Mouse (Mus musculus): ENCODE data around the gene Arhgap25. TPM values are rescaled to one million over a fixed set of nuclear protein-coding genes. Genes with fewer than 3 reads are reported as not detected.
"Not testable (repeated sequence)": the region's sequence is repeated elsewhere in the genome, so short reads cannot be mapped to it uniquely, and the experiment has no call there.

The Arhgap25 gene
- total RNA-seq (2014; rRNA removed), result 1.5 and 1.6 TPM in 2 replicates
- 0.16 and 0.40 TPM in 2 replicates for polyA plus RNA-seq (2012; rRNA removed)

GRCm38 (mm10) chr6:87532953-87533710, at the start of gene Arhgap25:
Gene Arhgap25, minus strand, starts transcription at chr6:87533259.
- H3K27me3 ChIP-seq (ENCODE audit: control insufficient read depth, insufficient read depth, low read length), result no peaks in the 10 kb centered on the region
- no peaks in the 10 kb centered on the region for H3K36me3 ChIP-seq (ENCODE audit: control insufficient read depth, insufficient read depth, low read length)
- 69% methylated on average over 14 of the region's 14 CpGs for WGBS
- H3K4me3 ChIP-seq (ENCODE audit: insufficient read depth, low read depth, low read length), result peak within 1 kb of the TSS; percentile 46
- peak within 1 kb of the TSS; percentile 31 for H3K9ac ChIP-seq (ENCODE audit: low read depth, low read length)
- H3K4me1 ChIP-seq (ENCODE audit: control insufficient read depth, insufficient read depth, low read length), result no peaks in the 10 kb centered on the region
- TF ChIP-seq POLR2A (IDR thresholded peaks at IDR 0.05; ENCODE audit: extremely low read depth, insufficient read depth, low read length), result no peak
- TF ChIP-seq CTCF (IDR thresholded peaks at IDR 0.05; ENCODE audit: low read depth, low read length), result no peak
- peak within 1 kb of the TSS; percentile 64 for H3K27ac ChIP-seq (replicated peaks; ENCODE audit: insufficient read depth, low read depth, low read length)
- H3K79me2 ChIP-seq (ENCODE audit: control insufficient read depth, insufficient read depth, low read length), result no peaks in the 10 kb centered on the region
- peak; percentile 28 for DNase-seq (ENCODE audit: extremely low read depth, low read depth, low spot score)

GRCm38 (mm10) chr6:87582456-87582855, 49.4 kb upstream of the Arhgap25 start:
- no peaks in the 10 kb centered on the region for H3K36me3 ChIP-seq (ENCODE audit: control insufficient read depth, insufficient read depth, low read length)
- H3K4me3 ChIP-seq (ENCODE audit: insufficient read depth, low read depth, low read length), result no peak overlapping the region
- H3K27me3 ChIP-seq (ENCODE audit: control insufficient read depth, insufficient read depth, low read length), result no peaks in the 10 kb centered on the region
- no peak for TF ChIP-seq CTCF (IDR thresholded peaks at IDR 0.05; ENCODE audit: low read depth, low read length)
- WGBS, result 50% methylated on average over 6 of the region's 6 CpGs
- H3K4me1 ChIP-seq (ENCODE audit: control insufficient read depth, insufficient read depth, low read length), result no peaks in the 10 kb centered on the region
- H3K79me2 ChIP-seq (ENCODE audit: control insufficient read depth, insufficient read depth, low read length), result no peaks in the 10 kb centered on the region
- no peak for DNase-seq (ENCODE audit: extremely low read depth, low read depth, low spot score)
- H3K27ac ChIP-seq (replicated peaks; ENCODE audit: insufficient read depth, low read depth, low read length), result no peak overlapping the region
- H3K9ac ChIP-seq (ENCODE audit: low read depth, low read length), result no peak overlapping the region

DNA sequence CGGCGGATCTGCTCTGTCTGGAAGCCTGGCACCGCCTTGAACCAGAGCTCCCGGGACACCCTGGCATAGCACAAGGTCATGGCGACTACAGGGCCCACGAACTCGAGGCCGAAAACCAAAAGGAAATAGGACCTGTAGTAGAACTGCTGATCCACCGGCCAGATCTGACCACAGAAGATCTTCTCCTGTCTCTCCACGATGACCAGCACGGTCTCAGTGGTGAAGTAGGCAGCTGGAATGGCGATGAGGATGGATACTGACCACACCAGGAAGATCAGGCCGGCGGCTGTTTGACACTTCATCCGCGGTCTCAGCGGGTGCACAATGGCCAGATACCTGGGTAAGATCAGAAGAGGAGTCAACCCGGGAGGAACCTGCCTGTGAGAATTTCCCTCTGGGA, 48.5 kb upstream of the Arhgap25 start:
- DNase-seq (ENCODE audit: extremely low read depth, low read depth, low spot score), result no peak
- H3K27me3 ChIP-seq (ENCODE audit: control insufficient read depth, insufficient read depth, low read length), result no peaks in the 10 kb centered on the region
- TF ChIP-seq CTCF (IDR thresholded peaks at IDR 0.05; ENCODE audit: low read depth, low read length), result no peak
- no peak for TF ChIP-seq POLR2A (IDR thresholded peaks at IDR 0.05; ENCODE audit: extremely low read depth, insufficient read depth, low read length)
- no peaks in the 10 kb centered on the region for H3K36me3 ChIP-seq (ENCODE audit: control insufficient read depth, insufficient read depth, low read length)
- H3K4me3 ChIP-seq (ENCODE audit: insufficient read depth, low read depth, low read length), result no peak overlapping the region
- H3K4me1 ChIP-seq (ENCODE audit: control insufficient read depth, insufficient read depth, low read length), result no peaks in the 10 kb centered on the region
- H3K27ac ChIP-seq (replicated peaks; ENCODE audit: insufficient read depth, low read depth, low read length), result no peak overlapping the region
- WGBS, result 87% methylated on average over 18 of the region's 18 CpGs
- H3K79me2 ChIP-seq (ENCODE audit: control insufficient read depth, insufficient read depth, low read length), result no peaks in the 10 kb centered on the region
- H3K9ac ChIP-seq (ENCODE audit: low read depth, low read length), result no peak overlapping the region

DNA sequence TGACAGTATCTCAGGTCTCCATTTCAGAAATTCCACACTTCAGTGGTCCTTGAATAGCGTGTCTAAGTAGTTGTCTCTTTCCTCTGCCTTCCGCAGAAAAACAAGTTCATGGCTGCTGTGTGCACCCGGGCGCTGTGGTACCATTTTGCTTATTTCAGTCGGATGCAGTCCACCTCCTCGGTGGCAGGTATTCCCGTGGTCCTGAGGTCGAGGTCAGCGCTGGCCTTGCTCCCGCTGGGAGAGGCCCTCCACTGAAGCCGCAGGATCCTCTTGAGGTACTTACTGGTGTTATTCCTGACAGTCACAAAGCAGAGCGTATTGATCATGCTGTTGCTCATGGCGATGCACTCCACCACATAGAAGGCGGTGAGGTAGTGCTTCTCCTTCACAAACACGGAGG, 48.0 kb upstream of the Arhgap25 start:
- Histone ChIP-seq H3K36me3 (ENCODE audit: control insufficient read depth, insufficient read depth, low read length) (no peaks in the 10 kb centered on the region), H3K4me3 (ENCODE audit: insufficient read depth, low read depth, low read length) (no peak overlapping the region), H3K4me1 (ENCODE audit: control insufficient read depth, insufficient read depth, low read length) (no peaks in the 10 kb centered on the region), H3K79me2 (ENCODE audit: control insufficient read depth, insufficient read depth, low read length) (no peaks in the 10 kb centered on the region), H3K9ac (ENCODE audit: low read depth, low read length) (no peak overlapping the region), H3K27me3 (ENCODE audit: control insufficient read depth, insufficient read depth, low read length) (no peaks in the 10 kb centered on the region), H3K27ac (replicated peaks; ENCODE audit: insufficient read depth, low read depth, low read length) (no peak overlapping the region)
- WGBS, result 84% methylated on average over 15 of the region's 15 CpGs
- no peak for TF ChIP-seq POLR2A (IDR thresholded peaks at IDR 0.05; ENCODE audit: extremely low read depth, insufficient read depth, low read length)
- no peak for TF ChIP-seq CTCF (IDR thresholded peaks at IDR 0.05; ENCODE audit: low read depth, low read length)
- DNase-seq (ENCODE audit: extremely low read depth, low read depth, low spot score), result no peak

GRCm38 (mm10) chr6:87578247-87578646, 45.2 kb upstream of the Arhgap25 start:
- Histone ChIP-seq H3K4me3 (ENCODE audit: insufficient read depth, low read depth, low read length) (no peak overlapping the region), H3K36me3 (ENCODE audit: control insufficient read depth, insufficient read depth, low read length) (no peaks in the 10 kb centered on the region), H3K27me3 (ENCODE audit: control insufficient read depth, insufficient read depth, low read length) (no peaks in the 10 kb centered on the region), H3K4me1 (ENCODE audit: control insufficient read depth, insufficient read depth, low read length) (no peaks in the 10 kb centered on the region), H3K9ac (ENCODE audit: low read depth, low read length) (no peak overlapping the region), H3K79me2 (ENCODE audit: control insufficient read depth, insufficient read depth, low read length) (no peaks in the 10 kb centered on the region), H3K27ac (replicated peaks; ENCODE audit: insufficient read depth, low read depth, low read length) (no peak overlapping the region)
- WGBS, result 68% methylated on average over 9 of the region's 9 CpGs
- DNase-seq (ENCODE audit: extremely low read depth, low read depth, low spot score), result no peak
- TF ChIP-seq POLR2A (IDR thresholded peaks at IDR 0.05; ENCODE audit: extremely low read depth, insufficient read depth, low read length), result no peak
- TF ChIP-seq CTCF (IDR thresholded peaks at IDR 0.05; ENCODE audit: low read depth, low read length), result peak; percentile 36; the same call in 1 of the 2 replicates

DNA sequence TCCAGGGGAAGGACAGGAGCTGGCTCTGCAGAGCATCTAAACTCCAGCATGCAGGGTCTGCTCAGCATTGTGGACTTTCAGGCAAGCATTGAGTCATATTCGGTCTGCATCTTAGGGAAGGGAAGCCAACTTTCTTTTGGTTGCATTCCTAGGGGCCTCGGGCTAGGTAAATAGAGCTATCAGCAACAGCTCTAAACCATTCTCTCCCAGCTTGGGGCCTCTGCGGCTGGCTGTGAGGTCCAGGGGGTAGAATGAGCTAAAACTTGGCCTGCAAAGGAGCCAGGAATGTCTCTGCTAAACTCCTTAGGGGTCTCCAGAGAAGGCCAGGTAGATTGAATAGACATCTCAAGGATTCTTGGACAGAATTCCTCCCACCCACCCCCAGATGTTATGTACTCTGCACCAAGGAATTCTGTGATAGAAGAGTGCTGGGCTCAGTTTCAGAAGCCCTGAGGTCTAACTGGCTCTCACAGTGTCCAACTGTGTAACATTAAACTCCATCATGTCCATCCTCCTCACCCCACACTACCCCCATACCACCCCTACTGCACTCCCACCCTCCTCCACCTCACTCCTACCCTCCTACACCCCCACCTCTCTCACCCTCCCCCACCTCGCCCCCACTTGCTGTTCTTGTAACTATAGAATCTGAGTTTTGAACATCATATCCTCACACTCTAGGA, 43.7 kb upstream of the Arhgap25 start:
- 42% methylated on average over 4 of the region's 4 CpGs for WGBS
- TF ChIP-seq CTCF (IDR thresholded peaks at IDR 0.05; ENCODE audit: low read depth, low read length) (no peak), POLR2A (IDR thresholded peaks at IDR 0.05; ENCODE audit: extremely low read depth, insufficient read depth, low read length) (no peak)

DNA sequence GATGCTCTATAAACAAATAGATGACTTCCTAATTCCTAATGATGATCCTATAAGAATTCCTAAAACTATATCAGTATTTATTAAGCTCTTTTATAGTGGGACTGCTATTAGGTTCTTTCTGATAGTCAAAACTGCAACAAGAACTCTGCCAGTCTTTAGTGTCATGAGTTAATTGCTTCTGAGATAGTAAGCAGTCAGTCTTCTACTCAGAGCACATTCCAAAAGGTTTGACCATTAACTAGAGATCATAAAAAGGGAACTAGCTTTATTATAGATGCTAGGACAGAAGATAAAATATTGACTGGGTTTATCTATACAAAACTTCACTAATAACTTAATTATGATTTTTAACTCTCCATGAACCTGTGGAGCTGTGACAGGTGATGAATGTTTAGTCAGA, 38.8 kb upstream of the Arhgap25 start:
- not testable (repeated sequence) for H3K4me1 ChIP-seq (ENCODE audit: control insufficient read depth, insufficient read depth, low read length); H3K36me3 ChIP-seq (ENCODE audit: control insufficient read depth, insufficient read depth, low read length); H3K4me3 ChIP-seq (ENCODE audit: insufficient read depth, low read depth, low read length); H3K27me3 ChIP-seq (ENCODE audit: control insufficient read depth, insufficient read depth, low read length); H3K9ac ChIP-seq (ENCODE audit: low read depth, low read length); H3K27ac ChIP-seq (replicated peaks; ENCODE audit: insufficient read depth, low read depth, low read length); H3K79me2 ChIP-seq (ENCODE audit: control insufficient read depth, insufficient read depth, low read length); DNase-seq (ENCODE audit: extremely low read depth, low read depth, low spot score)

More for the DNA sequence above, 43.7 kb upstream of the Arhgap25 start:
- Histone ChIP-seq H3K4me3 (ENCODE audit: insufficient read depth, low read depth, low read length) (no peak overlapping the region), H3K79me2 (ENCODE audit: control insufficient read depth, insufficient read depth, low read length) (no peaks in the 10 kb centered on the region), H3K27me3 (ENCODE audit: control insufficient read depth, insufficient read depth, low read length) (no peaks in the 10 kb centered on the region), H3K27ac (replicated peaks; ENCODE audit: insufficient read depth, low read depth, low read length) (no peak overlapping the region), H3K9ac (ENCODE audit: low read depth, low read length) (no peak overlapping the region), H3K36me3 (ENCODE audit: control insufficient read depth, insufficient read depth, low read length) (no peaks in the 10 kb centered on the region), H3K4me1 (ENCODE audit: control insufficient read depth, insufficient read depth, low read length) (no peaks in the 10 kb centered on the region)
- DNase-seq (ENCODE audit: extremely low read depth, low read depth, low spot score), result no peak
